8 mouse cellular contexts compared by ENCODE assay signal in the genomic region with DNA sequence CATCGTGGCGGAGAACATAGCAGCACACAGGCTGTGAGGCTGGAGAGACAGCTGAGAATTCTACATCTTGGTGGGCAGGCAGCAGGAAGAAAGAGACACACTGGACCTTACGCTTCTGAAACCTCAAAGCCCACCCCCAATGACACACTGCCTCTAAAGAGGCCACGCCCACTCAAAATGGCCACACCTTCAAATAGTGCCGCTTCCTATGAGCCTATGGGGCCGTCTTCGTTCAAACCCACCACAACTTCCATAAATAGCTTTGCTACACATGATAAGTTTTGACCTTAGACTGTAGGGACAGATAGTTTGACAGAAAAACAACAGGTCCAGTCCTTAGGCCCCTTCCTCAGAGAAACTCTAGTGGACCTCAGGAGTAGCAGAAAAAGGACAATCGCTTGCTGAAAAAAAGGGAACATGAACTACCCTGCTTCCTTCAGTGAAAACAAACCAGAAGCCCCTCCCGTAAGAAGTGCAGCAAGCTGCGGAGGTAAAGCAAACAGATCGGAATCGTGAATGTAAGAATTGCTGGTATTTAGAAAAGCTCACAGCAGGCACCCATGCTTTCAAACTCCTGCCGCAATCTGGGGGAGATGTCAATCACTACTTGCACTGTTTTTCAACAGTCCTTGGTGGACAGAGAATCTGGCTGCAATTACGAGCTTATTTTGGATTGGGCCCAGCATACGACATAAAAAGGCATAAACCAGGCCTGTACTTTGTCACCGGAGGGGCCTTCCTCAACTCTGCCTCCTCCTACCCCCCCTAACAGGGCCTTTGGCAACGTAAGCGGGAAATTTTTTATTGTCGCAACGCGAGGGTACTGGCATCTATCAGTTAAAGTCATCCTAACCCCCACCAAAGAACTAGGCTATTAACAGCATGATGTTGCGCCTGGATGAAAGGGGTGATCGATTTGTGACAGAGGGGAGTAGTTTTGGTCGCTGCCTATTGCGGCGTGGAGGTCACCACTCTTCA. TPM values are rescaled to one million over a fixed set of nuclear protein-coding genes. Genes with fewer than 3 reads are reported as not detected.
DNase-seq lines count a peak whose midpoint lies in the region; ATAC-seq and TF ChIP-seq lines count a peak whose summit lies in the region.

No protein-coding gene starts in this region.

- peak overlapping the region; percentile 98 for H3K27ac ChIP-seq in heart, embryonic 11.5 days (ENCODE audit: low read depth, low read length)

- peak overlapping the region; percentile 96 for H3K9ac ChIP-seq in heart, embryonic 11.5 days (ENCODE audit: low read depth, low read length)

- intact Hi-C loops in heart, postnatal 14 days (cut with DNase I) = loop anchor here (5.0 kb wide), 1 partner anchor 41 kb away; no protein-coding TSS in a partner anchor

- no peaks in the 10 kb centered on the region for H3K36me3 ChIP-seq in heart, embryonic 11.5 days (ENCODE audit: control insufficient read depth, insufficient read depth, low read length)

- DNase-seq in heart, adult 11 months = peak; percentile 94
- no peak for DNase-seq in heart, postnatal 14 days
- peak; percentile 86 for DNase-seq in brain, embryonic 14.5 days (ENCODE audit: low read depth)
- DNase-seq in liver = peak; percentile 40
- peak; percentile 63 for DNase-seq in neural tube, embryonic 10.5 days (ENCODE audit: extremely low spot score, low spot score)
- DNase-seq in cerebellum, adult 11 months = no peak
- DNase-seq in right cerebral cortex, postnatal 10 days (ENCODE audit: low spot score in 2 of 2) = no peak

- H3K4me3 ChIP-seq in heart, embryonic 11.5 days (ENCODE audit: low read depth, low read length) = peak overlapping the region; percentile 79

- ATAC-seq in heart, embryonic 11.5 days (replicated peaks; ENCODE audit: insufficient number of reproducible peaks, low FRiP score, low TSS enrichment) = peak; percentile 33; the same call in 1 of the 2 replicates

- no peak for TF ChIP-seq CTCF in brain, embryonic 14.5 days (IDR thresholded peaks at IDR 0.05; ENCODE audit: borderline replicate concordance, extremely low read depth, insufficient read depth, insufficient read length)

- no peaks in the 10 kb centered on the region for H3K27me3 ChIP-seq in heart, embryonic 11.5 days (ENCODE audit: control insufficient read depth, insufficient read depth, low read length)

- 11% methylated on average over 26 of the region's 26 CpGs for WGBS in heart, embryonic 11.5 days (ENCODE audit: insufficient replicate concordance)

- H3K4me1 ChIP-seq in heart, embryonic 11.5 days (ENCODE audit: control insufficient read depth, insufficient read depth, low read length) = peaks cover 19% of the 10 kb centered on the region

- no peaks in the 10 kb centered on the region for H3K9me3 ChIP-seq in heart, embryonic 11.5 days (replicated peaks; ENCODE audit: control insufficient read depth, low read length)

- H3K4me2 ChIP-seq in heart, embryonic 11.5 days = peak overlapping the region; percentile 84

- no peak for TF ChIP-seq POLR2A in brain, embryonic 14.5 days (IDR thresholded peaks at IDR 0.05; ENCODE audit: borderline replicate concordance, extremely low read depth, insufficient read depth, insufficient read length, poor library complexity, severe bottlenecking)

RNA-seq across cellular contexts. Expression of gene Csrp2, which starts 0.9 kb away (rescaled TPM):
- 10 to 100 TPM; 92.6 to 95.4 TPM for total RNA-seq in heart, postnatal 14 days (2021)
- polyA plus RNA-seq in brain, embryonic 14.5 days (2012; rRNA removed) = 108 and 138 TPM in 2 replicates
- 430 and 458 TPM in 2 replicates for polyA plus RNA-seq in heart, embryonic 11.5 days (2014; fragmentation: Nextera tagmentation; extraction: Ambion mirVana)

Comparison
In these comparisons a context has a peak if more than half of its experiments do, and no peak if none do; other contexts are left out.
1. DNase-seq: peak in heart, adult 11 months (single experiment), brain, embryonic 14.5 days (single experiment), liver (single experiment) and neural tube, embryonic 10.5 days (single experiment); none in heart, postnatal 14 days (0 of 2), cerebellum, adult 11 months (single experiment) and right cerebral cortex, postnatal 10 days (0 of 2).